Mouse (Mus musculus): Measurements from ENCODE around the gene Gramd1b.

Gene Gramd1b

DNA sequence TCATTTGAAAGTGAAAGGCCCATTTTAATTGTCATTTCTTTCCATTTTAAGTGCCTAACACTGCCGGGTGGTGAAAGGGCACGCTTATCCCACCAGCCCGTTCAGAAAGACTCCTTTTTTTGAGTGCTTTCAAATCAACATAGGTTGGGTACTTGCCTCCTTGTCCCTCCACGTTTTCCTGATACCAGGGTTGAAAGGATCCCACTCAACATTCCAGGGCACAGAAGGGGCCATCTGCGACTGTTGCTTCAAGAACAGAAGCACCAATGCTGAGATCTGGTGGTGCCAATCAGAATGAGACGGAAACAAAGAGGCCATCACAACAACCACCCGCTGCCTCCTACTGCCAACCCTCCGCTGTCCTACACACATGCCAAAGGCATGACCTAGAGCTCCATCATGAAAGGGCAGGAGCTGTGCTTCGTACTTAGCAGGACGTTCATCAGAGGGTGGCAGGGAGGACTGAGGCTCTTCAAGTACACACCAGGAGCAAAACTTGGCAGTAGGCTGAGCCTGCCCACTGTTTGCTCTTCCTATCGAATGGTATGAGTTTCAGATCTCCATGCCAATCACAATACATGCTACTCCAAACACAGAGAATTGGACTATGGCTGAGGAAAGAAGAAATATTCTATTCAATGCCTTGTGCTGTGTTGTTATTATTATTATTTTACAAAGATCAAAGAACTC is 108.7 kb downstream of the Gramd1b start:
- no peak for DNase-seq

DNA sequence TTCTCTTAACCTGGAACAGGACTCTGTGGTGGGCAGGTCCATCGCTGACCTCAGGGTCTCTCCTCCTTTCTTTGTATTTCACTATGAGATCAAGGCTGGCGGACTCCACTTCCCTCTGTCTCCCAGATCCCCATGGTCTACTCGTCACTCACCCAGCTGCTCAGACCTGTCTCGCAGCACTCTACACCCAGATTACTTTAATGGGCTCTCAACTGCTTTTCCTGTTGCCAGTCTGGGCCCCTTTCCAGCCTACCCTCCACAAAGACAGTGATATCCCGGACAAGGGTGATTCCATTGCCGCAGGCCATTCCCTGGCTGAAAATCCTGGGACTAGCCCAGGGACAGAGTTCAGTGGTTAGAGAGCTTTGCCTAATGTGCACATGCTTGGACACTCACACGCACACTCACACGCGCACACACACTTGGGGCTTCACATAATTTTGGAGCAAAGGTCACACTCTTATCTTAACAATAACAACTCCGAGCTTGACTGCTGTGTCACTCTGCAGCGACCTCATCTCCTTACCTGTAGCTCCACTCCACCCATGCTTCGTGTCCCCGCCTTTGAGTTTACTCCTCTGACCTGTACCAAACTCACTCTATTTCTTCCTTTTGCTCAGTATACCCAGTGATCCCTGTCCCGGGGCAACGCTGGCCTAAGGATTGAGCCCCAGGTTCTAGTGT is 110.4 kb downstream of the Gramd1b start:
- no peak for DNase-seq

DNA sequence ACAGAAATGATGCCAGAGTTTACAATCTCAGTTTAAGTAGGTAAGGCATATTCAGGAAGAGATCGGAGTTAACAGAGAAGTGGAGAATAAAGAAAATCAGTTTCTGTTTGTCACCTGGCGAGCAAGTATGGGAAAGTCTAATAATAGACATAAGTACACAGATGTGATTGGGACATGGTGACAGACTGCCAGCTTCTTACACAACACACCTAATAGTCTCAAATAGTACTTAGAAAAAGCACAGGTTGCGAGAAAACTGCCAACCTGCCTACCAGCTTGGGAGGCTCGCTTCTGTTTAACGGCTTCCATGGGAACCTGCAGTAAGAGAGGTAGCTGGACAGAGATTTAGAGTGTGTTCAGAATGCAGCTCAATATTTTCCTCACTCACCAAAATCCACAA is 112.4 kb downstream of the Gramd1b start:
- DNase-seq = no peak

DNA sequence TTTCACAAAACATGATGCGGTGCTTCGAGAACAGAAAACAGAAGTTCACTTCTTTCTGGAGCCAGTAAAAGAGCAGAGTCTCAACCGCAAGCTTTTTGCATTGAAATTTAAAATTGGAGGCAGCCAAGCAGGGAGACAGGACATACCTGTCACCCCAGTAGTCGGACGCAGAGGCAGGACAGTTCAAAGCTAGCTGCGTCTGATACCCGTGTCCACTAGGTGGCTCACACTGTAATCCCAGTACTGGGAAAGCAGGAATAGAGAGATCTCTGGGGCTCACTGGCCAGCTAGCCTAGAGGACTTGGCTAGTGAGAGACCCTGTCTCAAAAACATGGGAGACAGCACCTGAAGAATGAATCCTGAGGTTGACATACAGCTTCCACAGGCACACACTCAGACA is 115.0 kb downstream of the Gramd1b start:
- DNase-seq = no peak

DNA sequence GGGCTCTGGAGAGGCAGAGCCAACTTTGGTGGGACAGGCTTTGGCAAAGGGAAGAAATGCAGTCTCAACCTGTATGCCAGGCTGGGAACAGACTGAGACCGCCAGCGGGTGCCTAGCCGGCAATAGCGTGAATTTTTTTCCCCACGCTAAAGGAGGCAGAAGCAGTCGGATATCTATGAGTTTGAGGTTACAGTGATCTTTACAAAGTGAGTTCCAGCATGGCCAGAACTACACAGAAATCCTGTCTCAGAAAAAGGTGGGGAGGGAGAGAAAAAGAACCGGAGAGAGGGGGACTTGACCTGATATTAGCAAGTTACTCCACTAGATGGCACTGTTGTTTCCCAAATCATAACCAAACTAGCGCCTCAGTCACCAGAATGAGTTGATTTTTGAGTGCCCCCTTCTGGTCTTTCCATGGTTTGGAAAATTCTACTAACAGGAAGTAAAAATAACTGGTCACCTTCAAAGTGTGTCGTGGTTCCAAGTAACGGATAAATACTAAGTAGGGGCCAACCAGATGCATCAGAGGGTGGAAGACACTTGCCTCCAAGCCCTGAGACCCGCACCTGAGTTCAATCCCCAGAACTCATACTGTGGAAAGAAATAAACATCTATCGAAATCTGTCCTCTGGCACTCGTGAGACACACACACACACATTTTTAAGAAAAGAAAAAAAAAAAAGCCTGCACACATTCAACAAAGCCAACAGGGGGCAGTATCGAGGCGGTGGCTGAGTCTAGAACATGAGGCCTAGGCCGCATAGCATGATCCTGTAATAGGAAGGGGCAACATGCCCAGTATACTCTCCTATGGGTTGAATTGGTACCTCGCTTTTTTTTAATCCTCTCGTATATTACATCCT is 116.0 kb downstream of the Gramd1b start:
- DNase-seq = peak; percentile 80

DNA sequence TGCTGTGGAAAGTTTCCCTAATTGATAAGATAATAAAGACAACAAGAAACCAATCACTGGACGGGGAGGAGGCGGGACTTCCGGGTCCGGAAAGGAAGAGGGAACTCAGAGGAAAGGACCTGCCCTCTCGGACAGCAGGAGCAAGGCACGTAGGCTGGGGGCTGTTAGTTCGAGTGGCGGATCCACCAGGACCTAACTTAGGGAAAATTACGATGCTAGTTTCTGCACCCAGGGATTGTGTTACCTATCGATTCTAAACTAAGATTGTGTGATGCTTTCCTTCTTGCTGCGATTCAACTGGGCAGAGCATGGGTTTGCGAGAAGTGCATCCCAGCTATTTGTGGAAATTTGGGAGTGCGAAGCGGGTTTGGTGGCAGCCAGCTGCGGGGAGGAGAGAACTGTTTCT is 116.7 kb downstream of the Gramd1b start:
- peak; percentile 78 for DNase-seq

DNA sequence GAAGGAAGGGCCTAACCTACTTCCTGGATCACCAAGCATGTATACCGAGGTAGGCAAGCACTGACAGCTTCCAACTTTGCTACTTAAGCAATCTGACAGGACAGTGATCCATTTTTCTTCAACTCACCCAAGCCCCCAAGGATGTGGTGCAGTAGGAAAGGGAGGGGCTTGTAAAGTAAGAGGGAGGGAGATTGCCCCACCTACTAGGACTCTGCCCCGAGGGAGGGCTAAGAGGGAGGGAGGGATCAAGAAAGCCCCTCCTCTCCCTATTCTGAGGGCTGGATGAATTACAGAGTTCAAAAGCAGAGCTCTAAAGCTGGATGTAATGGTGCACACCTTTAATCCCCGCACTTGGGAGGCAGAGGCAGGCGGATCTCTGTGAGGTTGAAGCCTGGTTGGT is 117.6 kb downstream of the Gramd1b start:
- no peak for DNase-seq

DNA sequence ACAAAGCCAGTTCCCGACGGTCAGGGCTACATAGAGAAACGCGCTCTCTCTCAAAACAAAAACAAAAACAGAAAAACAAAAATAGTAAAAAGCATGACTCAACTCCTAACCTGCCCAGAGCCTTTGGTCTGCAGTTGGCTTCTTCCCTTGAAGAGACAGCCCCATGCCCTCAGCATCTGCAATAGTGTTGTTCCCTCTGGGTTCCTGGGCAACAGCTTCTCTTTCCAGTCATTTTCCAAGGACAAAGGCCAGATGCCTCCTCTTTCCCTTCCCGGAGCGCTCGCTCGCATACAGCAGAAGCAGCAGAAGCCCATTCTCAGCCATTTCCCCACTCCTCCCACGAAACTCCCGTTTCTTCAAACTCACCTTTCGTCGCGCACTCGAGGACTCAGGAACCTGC is 118.3 kb downstream of the Gramd1b start:
- no peak for DNase-seq

DNA sequence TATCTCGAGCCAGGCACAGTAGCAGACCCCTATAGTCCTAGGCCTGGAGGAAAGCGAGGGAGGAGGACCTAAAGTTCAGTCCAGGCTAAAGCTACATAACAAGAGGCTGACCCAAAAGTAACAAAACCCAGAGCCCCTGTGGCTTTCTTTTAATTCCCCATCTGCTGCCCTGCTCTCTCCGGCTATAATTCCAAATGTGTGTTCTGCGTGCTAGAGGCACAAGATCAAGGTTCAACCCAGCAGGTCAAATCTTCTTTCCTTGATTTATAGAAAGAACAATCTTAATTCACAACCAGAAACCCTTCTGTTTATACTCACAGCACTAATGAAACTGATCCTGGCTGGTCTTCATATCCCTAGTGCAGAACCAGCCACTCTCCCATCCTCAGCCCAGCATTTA is 118.9 kb downstream of the Gramd1b start:
- DNase-seq = no peak

DNA sequence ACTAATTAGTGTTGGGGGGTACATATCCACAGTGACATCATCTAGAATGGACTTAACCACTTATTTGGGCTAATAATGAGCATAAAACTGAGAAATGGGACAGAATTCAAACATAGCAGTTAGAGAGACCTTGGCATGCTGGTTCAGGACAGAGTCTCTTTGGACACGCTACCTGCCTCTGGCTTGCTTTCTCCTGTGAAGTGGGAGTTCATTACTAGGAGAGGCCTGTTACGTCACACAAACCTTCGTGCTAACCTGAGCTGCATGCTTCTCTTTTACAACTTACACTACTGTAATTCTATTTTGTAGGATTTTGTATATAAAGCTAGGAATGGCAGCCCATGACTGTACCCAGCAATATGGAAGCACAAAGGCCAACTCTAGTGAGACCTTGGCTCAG is 120.3 kb downstream of the Gramd1b start:
- DNase-seq = no peak

DNA sequence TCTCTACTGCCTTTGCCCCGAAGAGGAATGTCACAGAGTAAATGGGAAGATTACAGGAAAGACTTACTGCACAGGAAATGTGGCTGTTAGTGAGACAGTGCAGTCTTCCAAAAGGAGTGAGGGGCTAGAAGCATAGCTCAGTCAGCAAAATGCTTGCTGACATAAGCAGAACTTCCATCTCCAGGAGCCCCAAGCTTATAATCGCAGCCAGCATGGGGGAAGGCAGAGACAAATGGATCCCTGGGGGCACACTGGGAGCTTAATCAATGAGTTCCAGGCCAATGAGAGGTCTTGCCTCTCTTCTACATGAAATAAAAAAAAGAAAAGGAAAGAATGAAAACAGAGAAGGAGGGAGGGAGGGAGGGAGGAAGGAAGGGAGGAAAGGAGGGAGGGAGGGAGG is 122.1 kb downstream of the Gramd1b start:
- no peak for DNase-seq

DNA sequence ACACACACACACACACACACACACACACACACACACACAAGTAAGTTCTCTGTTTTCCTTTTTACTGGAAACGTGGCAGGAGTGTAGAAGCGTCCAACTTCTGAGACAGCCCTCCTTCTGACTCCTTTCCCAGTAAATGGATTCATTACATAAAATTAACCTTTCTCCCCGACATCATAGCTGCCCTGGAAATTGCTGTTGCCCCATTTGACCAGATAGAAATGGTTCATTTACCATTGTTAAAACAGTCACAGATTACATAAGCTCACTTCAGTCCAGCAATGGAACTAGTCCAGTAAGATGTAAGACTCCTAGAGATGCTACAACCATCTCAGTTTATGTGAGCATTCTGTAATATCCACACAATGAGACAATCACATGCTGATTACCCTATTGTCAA is 122.8 kb downstream of the Gramd1b start:
- DNase-seq = no peak

DNA sequence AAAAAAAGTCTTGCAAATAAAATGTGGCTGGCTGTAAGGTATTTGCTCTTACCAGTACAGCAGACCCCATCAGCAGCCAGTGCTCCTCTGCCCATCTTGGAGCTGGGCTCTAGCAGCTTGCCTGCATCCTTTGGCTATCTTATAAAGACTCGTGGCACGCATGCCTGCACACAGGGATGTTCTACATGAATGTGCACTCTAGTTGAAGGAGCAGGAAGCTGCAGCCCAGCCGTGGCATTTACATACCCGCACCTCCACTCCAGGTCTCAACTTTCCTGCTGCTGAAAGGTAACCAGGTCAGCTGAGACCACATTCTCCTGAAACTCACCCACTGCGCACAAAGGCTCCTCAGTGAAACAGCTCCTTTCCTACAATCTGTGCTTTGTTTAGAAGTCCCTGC is 123.3 kb downstream of the Gramd1b start:
- peak; percentile 66 for DNase-seq

DNA sequence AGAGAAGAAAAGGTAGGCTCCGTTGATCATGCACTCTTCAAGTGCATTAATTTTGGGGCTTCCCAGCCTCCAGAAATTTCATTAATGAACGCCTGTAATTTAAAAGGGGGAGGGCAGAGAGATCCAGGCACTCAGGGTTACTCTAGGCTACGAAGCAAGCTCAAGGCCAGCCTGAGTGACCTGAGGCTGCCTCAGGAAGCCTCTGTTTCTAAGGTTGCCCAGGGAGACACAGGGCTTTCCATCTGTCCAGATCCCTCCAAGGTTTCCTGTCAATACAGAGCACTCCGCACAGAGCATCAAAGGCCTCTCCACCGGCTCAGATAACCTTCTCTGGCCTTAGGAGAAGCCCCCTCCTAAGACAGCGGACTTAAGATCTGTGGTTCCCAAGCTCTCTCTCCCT is 125.4 kb downstream of the Gramd1b start:
- DNase-seq = no peak

DNA sequence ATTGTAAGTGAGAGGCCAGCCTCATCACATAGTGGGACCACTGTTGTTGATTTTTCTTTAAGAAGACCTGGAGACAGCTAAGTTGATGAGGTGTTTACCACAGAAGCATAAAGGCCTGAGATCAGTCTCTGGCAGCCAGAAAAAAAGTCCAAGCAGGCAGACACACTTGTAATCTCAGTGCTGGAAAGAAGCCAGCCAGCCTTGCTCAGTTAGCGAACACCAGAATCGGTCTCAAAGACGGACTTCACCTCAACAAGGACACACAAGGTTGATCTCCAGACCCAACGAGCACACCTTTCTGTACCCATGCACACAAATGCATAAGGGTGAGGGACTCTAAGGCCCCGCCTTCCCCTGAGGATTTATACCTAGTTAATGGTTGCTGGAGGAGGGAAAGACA is 125.9 kb downstream of the Gramd1b start:
- DNase-seq = peak; percentile 70

DNA sequence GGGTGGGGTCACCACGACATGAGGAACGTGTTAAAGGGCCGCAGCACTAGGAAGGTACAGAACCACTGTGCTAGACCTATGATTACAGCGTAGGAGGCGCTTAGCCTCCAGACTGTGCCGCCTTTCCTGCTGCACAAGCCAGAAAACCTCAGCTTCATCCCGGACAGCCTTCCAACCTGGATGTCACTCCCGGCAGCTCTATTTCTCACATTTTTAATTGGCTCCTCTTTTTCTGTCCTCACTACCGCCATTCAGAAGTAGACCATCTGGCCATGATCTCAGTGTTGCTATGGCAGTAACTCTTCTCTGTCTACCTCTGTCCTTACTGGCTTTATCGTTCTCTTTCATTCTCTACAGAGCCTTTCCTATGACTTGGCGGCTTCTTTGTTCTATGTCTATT is 126.5 kb downstream of the Gramd1b start:
- no peak for DNase-seq

DNA sequence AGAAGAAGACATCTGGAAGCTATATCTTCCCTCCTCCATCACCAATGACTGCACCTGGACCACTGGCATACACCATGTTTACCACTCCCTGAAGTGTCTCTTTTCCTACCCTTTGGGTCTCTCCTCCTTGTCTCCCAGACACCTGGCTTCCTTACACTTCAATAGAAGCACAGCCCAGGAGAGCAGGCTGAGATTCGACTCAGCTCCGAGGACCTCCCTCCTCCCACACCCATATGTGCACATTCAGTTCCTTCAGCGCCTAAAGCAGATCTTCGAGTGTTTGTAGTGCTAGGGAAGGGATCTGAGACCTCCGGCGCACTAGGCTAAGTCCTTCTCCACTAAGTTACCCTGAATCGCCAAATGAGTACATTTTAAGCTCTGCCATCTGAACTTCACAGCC is 127.4 kb downstream of the Gramd1b start:
- no peak for DNase-seq

DNA sequence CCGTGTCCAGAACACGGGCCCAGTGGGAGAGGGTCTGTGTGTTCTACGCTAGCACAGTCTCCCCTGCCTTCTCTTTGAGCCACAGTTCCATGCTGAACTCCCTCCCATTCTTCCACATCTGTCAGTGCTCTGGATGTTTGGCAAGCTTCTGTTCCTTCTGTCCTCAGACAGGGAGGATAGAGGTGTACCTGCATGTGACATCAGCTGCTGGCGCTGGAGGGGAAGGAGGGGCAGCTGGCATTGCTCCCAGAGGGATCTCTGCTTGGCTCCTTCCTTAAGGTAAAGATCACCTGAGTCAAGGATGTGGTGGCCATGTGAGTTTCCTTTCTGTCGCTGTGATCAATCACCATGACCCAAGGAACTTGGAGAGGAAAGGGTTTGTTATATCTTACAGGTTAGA is 129.4 kb downstream of the Gramd1b start:
- DNase-seq = no peak

DNA sequence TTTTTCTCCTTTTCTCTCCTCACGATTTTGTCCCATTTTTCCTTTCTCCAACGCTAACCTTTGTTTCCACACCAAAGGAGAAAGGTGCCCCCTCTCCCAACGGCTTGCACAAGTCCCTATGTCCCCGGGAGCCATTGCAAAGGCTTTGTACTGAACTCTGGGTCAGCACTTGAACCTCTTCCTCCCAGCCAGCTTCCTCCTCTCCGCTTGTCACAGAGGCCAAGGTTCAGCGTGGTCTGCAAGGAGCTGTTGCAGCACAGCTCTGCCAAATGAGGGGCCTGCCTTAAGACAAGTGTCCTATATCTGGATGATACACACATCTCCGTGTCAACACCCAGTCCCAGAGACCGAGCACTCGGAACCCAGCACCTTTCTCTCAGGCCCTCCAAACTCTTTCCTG is 130.3 kb downstream of the Gramd1b start:
- no peak for DNase-seq

DNA sequence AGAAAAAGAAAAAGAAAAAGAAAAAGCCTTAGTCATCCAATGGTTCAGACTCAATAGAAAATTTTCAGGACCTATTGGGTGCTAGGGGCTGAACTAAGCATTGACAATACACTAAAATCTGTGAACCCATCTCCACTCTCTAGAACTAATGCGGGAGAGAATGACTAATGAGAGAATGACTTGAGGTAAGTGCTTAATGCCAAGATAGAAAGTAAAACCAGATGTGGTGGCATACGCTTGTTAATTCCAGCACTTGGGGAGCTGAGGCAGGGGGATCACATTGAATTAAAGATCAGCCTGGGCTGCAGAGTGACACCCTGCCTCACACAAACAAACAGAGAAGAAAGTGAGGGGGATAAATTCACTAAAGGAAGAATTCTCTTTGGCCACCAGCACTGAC is 131.0 kb downstream of the Gramd1b start:
- no peak for DNase-seq

DNA sequence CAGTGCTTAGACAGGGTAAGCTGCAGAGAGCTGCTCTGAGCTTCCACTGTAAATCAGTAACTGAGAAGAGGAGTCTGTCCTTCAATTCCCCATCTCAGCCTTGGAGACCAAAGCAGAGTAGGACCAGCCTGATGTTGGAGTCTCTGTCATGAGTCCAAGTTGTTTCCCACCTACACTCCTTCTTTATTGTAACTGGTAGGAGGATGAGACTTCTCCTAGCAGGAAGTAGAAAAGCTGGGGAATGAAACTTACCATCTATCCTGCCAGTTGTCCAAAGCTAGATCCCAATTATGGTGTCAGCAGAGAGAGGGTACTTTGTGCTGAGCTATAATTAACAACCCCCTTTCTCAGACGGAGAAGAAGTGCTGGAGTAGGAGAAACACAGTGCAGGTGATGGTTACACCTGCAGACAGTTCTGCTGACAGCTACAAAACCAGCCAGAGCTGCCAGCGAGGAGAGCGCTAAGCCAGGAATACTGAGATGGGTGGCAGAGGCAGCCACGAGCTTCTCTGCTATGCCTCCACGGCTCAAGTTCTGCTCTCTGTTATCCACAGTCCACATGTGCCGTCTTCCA is 131.7 kb downstream of the Gramd1b start:
- DNase-seq = no peak

DNA sequence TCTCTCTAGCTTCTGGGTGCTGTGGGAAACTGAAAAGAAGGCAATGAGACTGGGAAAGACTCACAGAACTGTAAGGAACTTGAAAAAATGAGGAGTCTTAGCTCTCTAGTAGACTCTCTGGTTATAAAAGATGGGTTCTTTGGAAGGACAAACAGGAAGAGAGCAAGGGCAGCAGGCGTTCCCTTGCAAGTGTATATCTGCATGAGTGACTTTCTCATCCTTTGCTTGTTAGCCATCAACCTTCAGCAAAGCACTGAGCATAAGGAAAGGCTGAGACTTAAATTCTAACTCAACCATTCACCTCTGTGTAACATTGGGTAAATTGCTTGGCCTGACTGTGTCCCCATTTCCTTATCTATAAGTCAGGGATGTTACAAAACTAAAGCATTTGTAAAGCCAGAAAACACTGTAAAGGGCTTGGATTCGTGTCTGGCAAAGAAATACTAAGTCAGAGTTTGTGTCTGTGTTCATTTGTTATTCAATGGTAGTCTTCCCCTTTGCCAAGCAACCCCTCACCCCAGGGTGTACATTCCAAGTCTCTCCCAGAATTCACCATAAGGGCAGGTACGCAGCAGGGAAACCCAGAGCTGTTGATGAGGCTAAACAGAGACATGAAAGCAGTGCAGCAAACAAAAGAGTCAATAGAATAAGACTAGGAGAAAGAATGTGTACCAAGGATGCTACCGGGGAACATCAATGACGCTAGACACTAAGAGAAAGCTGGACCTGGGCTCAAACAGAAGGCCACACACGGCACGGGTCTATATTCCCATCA is 133.5 kb downstream of the Gramd1b start:
- no peak for DNase-seq

DNA sequence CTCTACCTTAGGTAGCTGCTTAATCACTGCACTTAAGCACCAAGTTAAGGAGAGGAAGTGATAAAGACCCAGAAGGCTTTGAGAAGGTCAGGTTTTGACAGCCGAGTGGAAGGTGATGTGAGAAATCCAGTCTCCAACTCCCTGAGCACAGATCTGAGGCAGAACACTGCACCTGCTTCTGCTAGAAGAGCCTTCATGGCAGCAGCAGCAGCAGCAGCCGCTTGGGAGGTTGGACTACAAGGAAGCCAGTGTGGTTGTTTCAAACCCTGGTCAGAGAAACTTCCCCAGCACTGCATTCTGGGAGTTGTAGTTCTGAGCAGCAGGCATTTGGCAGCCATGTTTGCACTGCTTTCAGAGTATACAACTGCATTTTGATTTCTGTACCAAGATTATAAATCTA is 134.1 kb downstream of the Gramd1b start:
- DNase-seq = peak; percentile 70
